Mouse (Mus musculus): ENCODE data around the gene Slc6a16. TPM values are rescaled to one million over a fixed set of nuclear protein-coding genes. Genes with fewer than 3 reads are reported as not detected.

Slc6a16 gene
- polyA plus RNA-seq, 1 experiment from 2014 or later = 0.24 TPM

DNA sequence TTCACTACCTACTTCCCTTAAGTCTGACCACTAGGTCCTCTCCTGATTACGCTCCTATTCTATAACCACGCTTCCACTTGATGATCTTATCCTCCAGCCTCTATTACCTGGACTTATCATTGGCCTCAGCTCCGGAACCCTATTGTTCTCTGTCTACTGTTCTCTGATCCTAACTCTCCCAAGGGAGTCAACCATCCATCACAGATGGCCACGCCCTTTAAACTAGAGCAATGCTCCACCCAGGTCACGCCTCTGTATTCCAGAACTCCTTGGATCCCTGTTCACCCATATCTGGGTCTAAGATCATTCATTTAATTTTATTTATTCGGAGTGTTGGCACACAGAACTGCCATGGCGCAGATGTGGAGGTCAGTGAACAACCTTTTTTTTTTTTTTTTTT, 28.5 kb upstream of the Slc6a16 start:
- H3K4me3 ChIP-seq (ENCODE audit: low read depth, low read length) = no peak overlapping the region
- peaks cover 28% of the 10 kb centered on the region for H3K27me3 ChIP-seq (replicated peaks; ENCODE audit: control insufficient read depth, insufficient read depth, low read length)
- H3K9me3 ChIP-seq (ENCODE audit: control insufficient read depth, low read length) = no peaks in the 10 kb centered on the region
- 0 out of 2 replicates have a peak, but pooled peaks cover 2% of the 10 kb centered on the region for H3K36me3 ChIP-seq (ENCODE audit: control insufficient read depth, insufficient read depth, low read length)
- no peak overlapping the region for H3K4me2 ChIP-seq (ENCODE audit: low read length)
- WGBS = 67% methylated on average over 7 of the region's 7 CpGs
- peaks cover 8% of the 10 kb centered on the region for H3K4me1 ChIP-seq (replicated peaks; ENCODE audit: control insufficient read depth, insufficient read depth, low read length)
- H3K9ac ChIP-seq (ENCODE audit: low read length) = no peak overlapping the region
- DNase-seq (ENCODE audit: low spot score) (no peak), ATAC-seq (replicated peaks; ENCODE audit: low FRiP score, low TSS enrichment, low read depth) (no peak)
- H3K27ac ChIP-seq (ENCODE audit: low read depth) = no peak overlapping the region

DNA sequence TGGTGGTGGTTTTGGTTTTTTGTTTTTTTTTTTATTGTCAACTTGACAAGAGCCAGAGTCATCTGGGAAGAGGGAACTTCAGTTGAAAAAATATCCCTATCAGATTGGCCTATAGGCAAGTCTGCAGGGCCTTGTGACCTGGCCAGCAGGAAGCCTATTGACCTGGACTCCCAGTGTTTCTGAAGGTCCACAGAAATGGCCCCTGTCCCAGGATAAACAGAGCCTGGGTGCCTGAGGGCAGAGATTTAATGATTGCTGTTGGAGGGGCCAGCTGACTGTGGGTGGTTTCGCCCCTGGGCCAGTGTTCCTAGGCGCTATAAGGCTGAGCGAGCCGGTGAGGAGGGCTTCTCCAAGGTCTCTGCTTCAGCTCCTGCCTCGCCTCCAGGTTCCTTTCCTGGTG, 27.2 kb upstream of the Slc6a16 start:
- no peaks in the 10 kb centered on the region for H3K9me3 ChIP-seq (ENCODE audit: control insufficient read depth, low read length)
- ATAC-seq (replicated peaks; ENCODE audit: low FRiP score, low TSS enrichment, low read depth) (no peak), DNase-seq (ENCODE audit: low spot score) (no peak)
- peaks cover 28% of the 10 kb centered on the region for H3K27me3 ChIP-seq (replicated peaks; ENCODE audit: control insufficient read depth, insufficient read depth, low read length)
- peaks cover 13% of the 10 kb centered on the region for H3K36me3 ChIP-seq (ENCODE audit: control insufficient read depth, insufficient read depth, low read length)
- H3K27ac ChIP-seq (ENCODE audit: low read depth) = no peak overlapping the region
- no peak overlapping the region for H3K4me2 ChIP-seq (ENCODE audit: low read length)
- no peak overlapping the region for H3K4me3 ChIP-seq (ENCODE audit: low read depth, low read length)
- H3K9ac ChIP-seq (ENCODE audit: low read length) = no peak overlapping the region
- H3K4me1 ChIP-seq (replicated peaks; ENCODE audit: control insufficient read depth, insufficient read depth, low read length) = peaks cover 16% of the 10 kb centered on the region
- WGBS = 58% methylated on average over 5 of the region's 5 CpGs

DNA sequence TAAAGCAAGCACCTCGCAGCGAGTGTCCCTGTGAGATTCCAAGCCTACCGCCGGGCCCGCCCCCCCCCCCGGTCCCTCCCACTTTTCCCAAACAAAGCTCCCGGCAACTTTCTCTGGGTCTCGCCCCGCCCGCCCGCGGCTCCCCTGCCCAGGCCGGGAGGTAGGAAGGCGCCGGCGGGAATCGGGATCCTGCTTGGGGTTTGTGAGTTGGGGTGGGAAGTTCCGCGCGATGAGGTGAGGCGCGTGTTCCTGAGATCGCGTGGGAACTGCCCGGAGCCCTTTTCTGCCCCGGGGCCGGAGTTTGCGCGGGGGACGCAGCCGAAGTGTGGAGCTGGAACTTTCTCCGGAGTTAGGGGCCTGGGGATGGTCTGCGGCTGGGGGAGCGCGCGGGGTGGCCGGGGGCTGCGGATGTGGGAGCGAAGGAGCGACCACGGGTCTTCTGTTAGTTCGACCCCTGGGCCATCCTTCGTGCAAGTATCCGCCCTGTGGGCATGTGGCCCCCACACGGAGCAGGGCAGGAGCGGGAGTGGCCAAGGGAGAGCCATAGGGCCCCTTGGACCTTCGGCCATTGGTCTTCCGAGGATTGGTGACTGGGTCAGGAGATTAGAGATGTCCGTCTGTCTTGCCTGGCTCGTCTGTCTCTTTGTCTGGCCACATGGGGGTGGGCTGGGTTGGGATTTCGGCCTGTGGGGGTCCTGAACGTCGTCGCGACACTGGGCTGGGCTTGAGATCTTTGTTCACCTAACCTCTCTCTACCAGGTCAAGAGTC, 25.0 kb upstream of the Slc6a16 start, which contains the start of gene Tead2:
Tead2 (plus strand) TSS at position 81 of the 769 bp plus-strand sequence.
- Histone ChIP-seq H3K9ac (ENCODE audit: low read length) (peak within 1 kb of the TSS; percentile 90), H3K9me3 (ENCODE audit: control insufficient read depth, low read length) (no peaks in the 10 kb centered on the region), H3K4me1 (replicated peaks; ENCODE audit: control insufficient read depth, insufficient read depth, low read length) (peaks cover 19% of the 10 kb centered on the region), H3K4me2 (ENCODE audit: low read length) (peak within 1 kb of the TSS; percentile 83), H3K27ac (ENCODE audit: low read depth) (peak within 1 kb of the TSS; percentile 97), H3K36me3 (ENCODE audit: control insufficient read depth, insufficient read depth, low read length) (peaks cover 35% of the 10 kb centered on the region), H3K4me3 (ENCODE audit: low read depth, low read length) (peak within 1 kb of the TSS; percentile 77), H3K27me3 (replicated peaks; ENCODE audit: control insufficient read depth, insufficient read depth, low read length) (peaks cover 17% of the 10 kb centered on the region)
- peak; percentile 59 for ATAC-seq (replicated peaks; ENCODE audit: low FRiP score, low TSS enrichment, low read depth)
- WGBS = under 1% methylated on average over 55 of the region's 55 CpGs
- DNase-seq (ENCODE audit: low spot score) = peak; percentile 90

DNA sequence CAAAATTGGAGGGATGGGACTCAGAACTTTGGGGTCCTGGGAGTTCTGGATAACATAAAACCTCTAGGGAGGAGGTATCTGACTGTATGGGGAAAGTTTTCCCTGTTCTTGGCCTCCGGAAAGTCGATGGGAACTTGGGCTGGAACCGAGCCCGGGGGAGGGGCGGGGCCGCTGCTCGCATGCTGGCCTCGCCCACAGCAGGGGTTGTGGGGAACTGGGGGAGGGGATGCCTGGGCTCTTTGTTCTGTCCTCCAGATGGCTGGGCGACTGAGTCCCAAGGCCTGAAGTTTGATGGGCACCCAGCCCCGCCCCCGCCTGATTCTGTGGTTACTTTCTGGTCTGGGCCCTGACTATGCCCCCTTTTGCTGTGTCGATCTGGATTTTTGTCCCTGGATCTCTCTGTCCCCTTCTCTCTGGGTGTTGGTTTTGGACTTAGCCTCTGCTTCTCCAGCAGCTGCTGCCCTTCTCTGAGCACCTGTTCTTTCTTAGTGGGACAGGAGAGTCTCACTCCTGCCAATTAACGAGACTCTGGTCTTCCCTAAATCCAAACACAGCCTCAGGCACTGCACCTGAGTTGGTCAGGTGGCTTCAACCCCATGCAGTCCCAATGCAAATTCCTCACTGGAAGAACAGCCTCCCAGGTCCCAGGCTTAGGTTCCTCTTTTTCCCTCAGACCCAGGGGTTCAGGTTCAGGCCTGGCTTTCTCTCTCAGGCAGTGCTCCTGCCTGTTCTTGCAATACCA, 24.3 kb upstream of the Slc6a16 start:
- Histone ChIP-seq H3K36me3 (ENCODE audit: control insufficient read depth, insufficient read depth, low read length) (peaks cover 42% of the 10 kb centered on the region), H3K27ac (ENCODE audit: low read depth) (peak overlapping the region; percentile 97), H3K4me3 (ENCODE audit: low read depth, low read length) (peak overlapping the region; percentile 77), H3K9ac (ENCODE audit: low read length) (peak overlapping the region; percentile 90), H3K9me3 (ENCODE audit: control insufficient read depth, low read length) (no peaks in the 10 kb centered on the region), H3K4me2 (ENCODE audit: low read length) (peak overlapping the region; percentile 83), H3K27me3 (replicated peaks; ENCODE audit: control insufficient read depth, insufficient read depth, low read length) (peaks cover 9% of the 10 kb centered on the region), H3K4me1 (replicated peaks; ENCODE audit: control insufficient read depth, insufficient read depth, low read length) (peaks cover 19% of the 10 kb centered on the region)
- DNase-seq (ENCODE audit: low spot score) (no peak), ATAC-seq (replicated peaks; ENCODE audit: low FRiP score, low TSS enrichment, low read depth) (peak; percentile 82)
- 2% methylated on average over 13 of the region's 13 CpGs for WGBS

DNA sequence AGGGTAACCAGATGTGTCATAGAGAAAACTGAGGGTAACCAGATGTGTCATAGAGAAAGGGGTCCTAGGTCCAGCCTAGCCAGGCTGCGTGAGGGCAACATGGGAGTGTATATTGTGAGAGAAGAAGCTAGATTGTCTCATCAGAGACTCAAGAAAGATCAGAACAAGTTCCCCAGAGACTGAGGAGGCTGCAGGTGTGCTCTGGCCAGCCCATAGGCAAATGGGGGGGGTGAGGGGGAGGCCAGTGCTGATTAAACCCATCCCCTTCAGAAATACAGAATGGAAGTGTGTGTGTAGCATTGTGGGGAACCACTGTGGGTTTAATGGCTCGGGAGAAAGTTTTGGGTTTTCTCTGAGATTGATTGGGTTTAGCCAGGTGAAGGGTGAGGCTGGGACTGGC, 19.2 kb upstream of the Slc6a16 start:
- H3K36me3 ChIP-seq (ENCODE audit: control insufficient read depth, insufficient read depth, low read length) = peaks cover 92% of the 10 kb centered on the region
- no peak overlapping the region for H3K4me2 ChIP-seq (ENCODE audit: low read length)
- peaks cover 17% of the 10 kb centered on the region for H3K4me1 ChIP-seq (replicated peaks; ENCODE audit: control insufficient read depth, insufficient read depth, low read length)
- WGBS = 75% methylated on average over 2 of the region's 2 CpGs
- H3K4me3 ChIP-seq (ENCODE audit: low read depth, low read length) = no peak overlapping the region
- H3K27me3 ChIP-seq (replicated peaks; ENCODE audit: control insufficient read depth, insufficient read depth, low read length) = no peaks in the 10 kb centered on the region
- ATAC-seq (replicated peaks; ENCODE audit: low FRiP score, low TSS enrichment, low read depth) = no peak
- H3K9me3 ChIP-seq (ENCODE audit: control insufficient read depth, low read length) = no peaks in the 10 kb centered on the region
- no peak overlapping the region for H3K27ac ChIP-seq (ENCODE audit: low read depth)
- DNase-seq (ENCODE audit: low spot score) = no peak
- H3K9ac ChIP-seq (ENCODE audit: low read length) = no peak overlapping the region

DNA sequence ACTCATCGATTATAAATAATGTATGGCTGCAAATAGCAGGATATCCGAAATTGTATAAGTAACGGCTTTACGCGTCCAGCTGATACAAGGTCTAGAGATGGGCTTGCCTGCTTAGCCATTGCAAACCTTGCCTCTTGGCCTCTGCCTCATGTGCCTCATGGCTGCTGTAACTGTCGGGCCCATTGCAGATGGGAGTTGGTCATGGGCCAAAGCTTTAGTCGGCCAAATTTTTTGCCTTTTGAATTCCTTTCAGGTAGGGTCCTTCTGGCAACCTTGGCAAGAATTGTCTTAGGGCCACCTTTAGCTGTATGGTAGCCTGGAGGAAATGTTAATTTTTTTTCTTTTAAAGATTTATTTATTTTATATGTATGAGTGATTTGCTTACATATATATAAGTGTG, 16.1 kb upstream of the Slc6a16 start:
- H3K4me3 ChIP-seq (ENCODE audit: low read depth, low read length) = no peak overlapping the region
- ATAC-seq (replicated peaks; ENCODE audit: low FRiP score, low TSS enrichment, low read depth) (no peak), DNase-seq (ENCODE audit: low spot score) (no peak)
- peaks cover 98% of the 10 kb centered on the region for H3K36me3 ChIP-seq (ENCODE audit: control insufficient read depth, insufficient read depth, low read length)
- 93% methylated on average over 7 of the region's 7 CpGs for whole genome bisulfite sequencing
- H3K9ac ChIP-seq (ENCODE audit: low read length) = no peak overlapping the region
- no peaks in the 10 kb centered on the region for H3K4me1 ChIP-seq (replicated peaks; ENCODE audit: control insufficient read depth, insufficient read depth, low read length)
- H3K27ac ChIP-seq (ENCODE audit: low read depth) = no peak overlapping the region
- H3K4me2 ChIP-seq (ENCODE audit: low read length) = no peak overlapping the region
- H3K27me3 ChIP-seq (replicated peaks; ENCODE audit: control insufficient read depth, insufficient read depth, low read length) = no peaks in the 10 kb centered on the region
- H3K9me3 ChIP-seq (ENCODE audit: control insufficient read depth, low read length) = no peaks in the 10 kb centered on the region

DNA sequence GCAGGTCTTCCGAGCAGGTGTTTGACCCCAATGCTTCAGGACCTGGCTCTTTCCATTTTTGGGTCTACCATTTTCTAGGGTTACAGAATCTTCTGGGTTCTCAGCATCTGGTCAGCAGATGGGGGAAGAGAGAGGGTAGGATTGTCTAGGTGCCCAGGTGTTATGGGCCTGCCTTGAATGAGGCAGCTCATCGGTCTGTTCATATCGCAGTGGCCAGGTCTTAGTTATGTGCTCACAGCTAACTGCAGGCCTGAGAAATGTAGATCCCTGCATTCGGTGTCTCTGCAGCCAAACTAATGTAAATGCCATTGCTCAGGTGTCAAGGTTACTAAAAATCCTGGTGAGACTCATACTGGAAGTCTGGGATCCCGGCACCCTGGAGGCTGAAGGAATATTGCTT, 14.5 kb upstream of the Slc6a16 start:
- Histone ChIP-seq H3K4me3 (ENCODE audit: low read depth, low read length) (no peak overlapping the region), H3K4me2 (ENCODE audit: low read length) (no peak overlapping the region), H3K9me3 (ENCODE audit: control insufficient read depth, low read length) (no peaks in the 10 kb centered on the region), H3K27ac (ENCODE audit: low read depth) (no peak overlapping the region), H3K4me1 (replicated peaks; ENCODE audit: control insufficient read depth, insufficient read depth, low read length) (no peaks in the 10 kb centered on the region), H3K9ac (ENCODE audit: low read length) (no peak overlapping the region), H3K27me3 (replicated peaks; ENCODE audit: control insufficient read depth, insufficient read depth, low read length) (no peaks in the 10 kb centered on the region), H3K36me3 (ENCODE audit: control insufficient read depth, insufficient read depth, low read length) (peaks cover 92% of the 10 kb centered on the region)
- WGBS = 95% methylated on average over 5 of the region's 5 CpGs
- DNase-seq (ENCODE audit: low spot score) (no peak), ATAC-seq (replicated peaks; ENCODE audit: low FRiP score, low TSS enrichment, low read depth) (no peak)

DNA sequence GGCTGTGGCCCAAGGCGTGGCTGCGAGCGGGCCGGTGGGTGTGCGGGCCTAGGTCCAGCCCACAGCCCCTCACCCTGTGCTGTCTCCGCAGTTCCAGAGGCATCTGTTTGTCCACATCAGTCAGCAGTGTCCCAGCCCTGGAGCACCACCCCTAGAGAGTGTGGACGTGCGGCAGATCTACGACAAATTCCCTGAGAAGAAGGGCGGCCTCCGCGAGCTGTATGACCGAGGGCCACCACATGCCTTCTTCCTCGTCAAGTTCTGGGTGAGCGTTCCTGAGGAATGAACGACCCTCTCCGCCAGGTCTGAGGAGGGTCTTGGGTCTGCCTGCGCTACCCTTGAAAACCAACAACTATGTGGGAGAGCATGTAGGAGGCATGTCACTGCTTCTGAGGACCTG, 12.3 kb upstream of the Slc6a16 start:
- no peak overlapping the region for H3K4me3 ChIP-seq (ENCODE audit: low read depth, low read length)
- H3K9ac ChIP-seq (ENCODE audit: low read length) = no peak overlapping the region
- no peak for DNase-seq (ENCODE audit: low spot score)
- H3K4me2 ChIP-seq (ENCODE audit: low read length) = no peak overlapping the region
- H3K27ac ChIP-seq (ENCODE audit: low read depth) = no peak overlapping the region
- no peak for ATAC-seq (replicated peaks; ENCODE audit: low FRiP score, low TSS enrichment, low read depth)
- no peaks in the 10 kb centered on the region for H3K27me3 ChIP-seq (replicated peaks; ENCODE audit: control insufficient read depth, insufficient read depth, low read length)
- 95% methylated on average over 18 of the region's 18 CpGs for WGBS
- peaks cover 92% of the 10 kb centered on the region for H3K36me3 ChIP-seq (ENCODE audit: control insufficient read depth, insufficient read depth, low read length)
- peaks cover 6% of the 10 kb centered on the region; the same call in 1 of the 2 replicates for H3K4me1 ChIP-seq (replicated peaks; ENCODE audit: control insufficient read depth, insufficient read depth, low read length)
- no peaks in the 10 kb centered on the region for H3K9me3 ChIP-seq (ENCODE audit: control insufficient read depth, low read length)
